Mouse (Mus musculus) limb, embryonic 14.5 days (tissue): ENCODE results near the gene Unc13d. TPM values are rescaled to one million over a fixed set of nuclear protein-coding genes. Genes with fewer than 3 reads are reported as not detected.

Source experiments
- ATAC-seq: fragments of 200-750 bp; cut with Nextera tagmentation; 2 replicates; pipeline ENCODE4 v1.8.0; 2017; ENCODE audit warnings: low read depth, moderate number of reproducible peaks, moderate TSS enrichment; ENCODE audit not compliant: low FRiP score
- DNase-seq: peaks from one replicate; pipeline ENCODE4 v3.0.0-alpha.2; 2015; ENCODE audit warnings: low spot score
- H3K27ac ChIP-seq: fragments of 300-500 bp; sonication (generic); replicated peaks from 2 replicates; pipeline ENCODE4 v1.5.1; 2014; ENCODE audit warnings: low read depth, mild to moderate bottlenecking, low read length, moderate library complexity, mixed read lengths
- H3K27me3 ChIP-seq: fragments of 300-500 bp; sonication (generic); 2 replicates; pipeline ENCODE4 v1.6.1; 2014; ENCODE audit warnings: low read length, mixed read lengths; ENCODE audit not compliant: control insufficient read depth, insufficient read depth
- H3K36me3 ChIP-seq: fragments of 300-500 bp; sonication (generic); 2 replicates; pipeline ENCODE4 v1.6.1; 2014; ENCODE audit warnings: mild to moderate bottlenecking, low read length, moderate library complexity, mixed read lengths; ENCODE audit not compliant: control insufficient read depth, insufficient read depth
- H3K4me1 ChIP-seq: fragments of 300-500 bp; sonication (generic); 2 replicates; pipeline ENCODE4 v1.6.1; 2014; ENCODE audit warnings: antibody characterized with exemption, low read length, mixed read lengths; ENCODE audit not compliant: control insufficient read depth, insufficient read depth
- H3K4me2 ChIP-seq: fragments of 300-500 bp; sonication (generic); replicated peaks from 2 replicates; pipeline ENCODE4 v1.6.1; 2014; ENCODE audit warnings: low read depth, mild to moderate bottlenecking, low read length, moderate library complexity; ENCODE audit not compliant: severe bottlenecking
- H3K4me3 ChIP-seq: fragments of 300-500 bp; sonication (generic); replicated peaks from 2 replicates; pipeline ENCODE4 v1.5.1; 2014; ENCODE audit warnings: low read length
- H3K9ac ChIP-seq: fragments of 300-500 bp; sonication (generic); 2 replicates; pipeline ENCODE4 v1.6.1; 2014; ENCODE audit warnings: mild to moderate bottlenecking, low read depth, low read length, moderate library complexity; ENCODE audit not compliant: severe bottlenecking
- H3K9me3 ChIP-seq: fragments of 300-500 bp; sonication (generic); 2 replicates; pipeline ENCODE4 v1.6.1; 2016; ENCODE audit warnings: low read length; ENCODE audit not compliant: control insufficient read depth
- POLR2A ChIP-seq: fragments of 200-500 bp; IDR thresholded peaks from 2 replicates; pipeline ENCODE4 v1.8.0; 2012; ENCODE audit warnings: inconsistent platforms, mild to moderate bottlenecking, moderate library complexity, borderline replicate concordance; ENCODE audit not compliant: insufficient read depth, insufficient read length; ENCODE audit errors: extremely low read depth
- WGBS: fragments of 180-500 bp; shearing (Covaris S2); extraction: QIAGEN DNeasy Blood & Tissue Kit; methylation state at CpG from one replicate; pipeline ENCODE4 v1.1.7; 2014; 5-methylcytosine and 5-hydroxymethylcytosine counted together
- polyA plus RNA-seq, 2 experiments: library from polyadenylated mRNA; depleted of rRNA in 1 of 2; stranded (reverse) in 1 of 2; unstranded in 1 of 2; fragments of >200 nt; fragmentation: Nextera tagmentation in 1 of 2; extraction: Ambion mirVana in 1 of 2; gene quantifications; 2 replicates each; pipeline versions ENCODE4 v1.2.1 to v1.2.3; 2012 to 2014

The Unc13d gene
- polyA plus RNA-seq, 2 experiments = 3.4 to 4.3 TPM

- no peak overlapping the region for H3K9ac ChIP-seq
- DNase-seq (no peak), ATAC-seq (no peak)
- H3K4me3 ChIP-seq = no peak overlapping the region
- WGBS = 69% methylated on average over 8 of the region's 8 CpGs
- no peaks in the 10 kb centered on the region for H3K27me3 ChIP-seq
- no peak for TF ChIP-seq POLR2A
- no peak overlapping the region for H3K4me2 ChIP-seq
- H3K27ac ChIP-seq = no peak overlapping the region
- H3K9me3 ChIP-seq = no peaks in the 10 kb centered on the region
- peaks cover 47% of the 10 kb centered on the region for H3K36me3 ChIP-seq
- no peaks in the 10 kb centered on the region for H3K4me1 ChIP-seq
These were observed 15.2 kb downstream of the Unc13d start for GRCm38 (mm10) chr11:116062521-116062920.

GRCm38 (mm10) chr11:116061641-116062415 lies 15.9 kb downstream of the Unc13d start:
- no peaks in the 10 kb centered on the region for H3K9me3 ChIP-seq
- 90% methylated on average over 13 of the region's 13 CpGs for WGBS
- TF ChIP-seq POLR2A = no peak
- H3K4me1 ChIP-seq = no peaks in the 10 kb centered on the region
- no peak overlapping the region for H3K4me3 ChIP-seq
- no peak overlapping the region for H3K4me2 ChIP-seq
- DNase-seq (no peak), ATAC-seq (no peak)
- H3K36me3 ChIP-seq = peaks cover 54% of the 10 kb centered on the region
- H3K9ac ChIP-seq = no peak overlapping the region
- no peak overlapping the region for H3K27ac ChIP-seq
- no peaks in the 10 kb centered on the region for H3K27me3 ChIP-seq

DNA sequence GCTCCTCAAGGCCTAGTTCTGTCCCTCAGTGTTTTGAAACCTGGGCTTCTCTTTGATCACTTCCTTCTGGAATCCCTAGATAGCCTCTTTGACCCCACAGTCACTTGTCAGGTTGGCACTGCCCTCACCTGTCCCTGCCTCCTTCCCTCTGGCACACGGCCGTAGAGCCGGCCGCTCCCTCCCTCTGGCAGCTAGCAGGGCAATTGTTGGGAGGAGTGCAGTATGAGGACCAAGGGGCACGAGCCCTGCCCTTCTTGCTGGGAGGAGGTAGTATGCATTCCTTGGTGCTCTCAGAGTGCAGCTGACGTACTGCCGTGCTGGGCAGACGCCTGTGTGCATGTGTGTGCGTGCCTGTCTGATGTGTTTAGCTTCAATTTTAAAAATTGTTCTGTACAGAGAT lies 17.2 kb downstream of the Unc13d start:
- Histone ChIP-seq H3K27me3 (no peaks in the 10 kb centered on the region), H3K27ac (no peak overlapping the region), H3K9me3 (no peaks in the 10 kb centered on the region), H3K4me2 (no peak overlapping the region), H3K36me3 (peaks cover 65% of the 10 kb centered on the region), H3K4me3 (no peak overlapping the region), H3K9ac (no peak overlapping the region), H3K4me1 (no peaks in the 10 kb centered on the region)
- 81% methylated on average over 9 of the region's 9 CpGs for WGBS
- no peak for TF ChIP-seq POLR2A
- ATAC-seq (no peak), DNase-seq (no peak)

GRCm38 (mm10) chr11:116059691-116060025 lies 18.1 kb downstream of the Unc13d start:
- ATAC-seq = no peak

GRCm38 (mm10) chr11:116058868-116059690 lies 18.7 kb downstream of the Unc13d start:
- Histone ChIP-seq H3K36me3 (peaks cover 80% of the 10 kb centered on the region), H3K27me3 (no peaks in the 10 kb centered on the region), H3K4me3 (no peak overlapping the region)

More at GRCm38 (mm10) chr11:116059691-116060025, 18.1 kb downstream of the Unc13d start:
- no peak for TF ChIP-seq POLR2A
- DNase-seq = no peak
- Histone ChIP-seq H3K27me3 (no peaks in the 10 kb centered on the region), H3K4me2 (no peak overlapping the region), H3K9ac (no peak overlapping the region), H3K27ac (no peak overlapping the region), H3K9me3 (no peaks in the 10 kb centered on the region), H3K4me1 (no peaks in the 10 kb centered on the region), H3K4me3 (no peak overlapping the region), H3K36me3 (peaks cover 75% of the 10 kb centered on the region)
- WGBS = 92% methylated on average over 11 of the region's 11 CpGs

More at GRCm38 (mm10) chr11:116058868-116059690, 18.7 kb downstream of the Unc13d start:
- H3K4me1 ChIP-seq = no peaks in the 10 kb centered on the region
- TF ChIP-seq POLR2A = no peak
- 87% methylated on average over 17 of the region's 17 CpGs for WGBS
- H3K27ac ChIP-seq = no peak overlapping the region
- no peak overlapping the region for H3K9ac ChIP-seq
- H3K9me3 ChIP-seq = no peaks in the 10 kb centered on the region
- no peak for ATAC-seq
- DNase-seq = no peak
- H3K4me2 ChIP-seq = no peak overlapping the region
